Mouse (Mus musculus) ovary, postnatal 10 days (tissue): ENCODE measurements around the gene Dst.
"Not testable (repeated sequence)": the region's sequence is repeated elsewhere in the genome, so short reads cannot be mapped to it uniquely, and the experiment has no call there.

Experiments used
- DNase-seq: peaks from one replicate; pipeline ENCODE4 v3.0.0; 2022; ENCODE audit warnings: low spot score

Gene Dst

DNA sequence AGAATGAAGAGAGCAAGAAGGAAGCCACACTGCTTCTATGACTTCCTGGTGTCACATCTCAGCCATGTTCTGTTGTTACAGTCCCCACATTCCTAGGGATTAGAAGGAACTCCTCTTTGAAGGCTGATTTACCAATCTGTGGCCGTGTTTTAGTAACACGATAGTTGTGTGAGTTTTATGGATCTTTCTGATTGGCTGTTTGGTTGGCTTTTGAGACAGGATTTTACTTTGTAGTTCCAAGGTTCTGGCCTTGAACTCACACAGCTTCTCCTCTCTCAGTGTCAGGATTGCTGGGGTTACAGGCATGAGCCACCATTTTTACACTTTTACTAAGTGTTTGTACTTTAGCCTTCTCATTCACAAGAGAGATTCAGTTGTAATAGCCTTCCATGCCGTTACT lies 155.9 kb downstream of the Dst start:
- DNase-seq = no peak

DNA sequence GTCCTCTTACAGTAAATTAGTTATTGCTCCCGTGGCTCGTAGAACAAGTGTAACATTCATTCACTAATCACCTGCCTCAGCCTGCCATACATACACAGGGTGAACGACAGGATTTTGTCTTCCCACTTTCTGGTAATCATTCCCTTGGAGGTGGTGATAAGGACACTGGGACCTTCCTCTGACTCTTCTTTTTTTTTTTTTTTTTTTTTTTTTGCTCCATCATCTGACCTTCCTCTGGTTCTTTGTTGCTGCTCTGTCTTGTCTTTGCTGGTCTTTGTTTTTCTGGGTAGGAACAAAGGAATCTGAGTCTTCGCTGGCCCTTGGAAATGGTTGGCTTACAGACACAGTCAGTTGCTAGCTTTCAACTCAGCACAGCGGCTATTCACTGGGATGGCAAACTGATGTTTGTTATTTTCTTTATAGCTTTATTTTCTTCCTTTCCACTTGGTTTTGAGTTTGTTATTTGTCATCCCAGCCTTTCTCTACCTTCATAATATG lies 157.6 kb downstream of the Dst start:
- DNase-seq = no peak

DNA sequence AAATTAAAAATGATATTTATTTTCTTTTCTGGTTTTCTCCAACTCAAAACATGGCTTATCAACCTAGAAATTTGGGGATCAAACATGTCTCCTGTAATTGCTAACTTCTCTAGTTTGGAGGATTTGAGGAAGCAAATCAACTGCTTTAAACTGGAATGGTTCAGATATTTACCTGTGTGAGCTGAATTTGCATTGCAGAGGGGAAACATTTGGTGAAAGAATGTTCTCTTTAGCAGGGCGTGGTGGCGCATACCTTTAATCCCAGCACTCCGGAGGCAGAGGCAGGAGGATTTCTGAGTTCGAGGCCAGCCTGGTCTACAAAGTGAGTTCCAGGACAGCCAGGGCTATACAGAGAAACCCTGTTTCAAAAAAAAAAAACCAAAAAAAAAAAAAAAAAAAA lies 158.4 kb downstream of the Dst start:
- DNase-seq = not testable (repeated sequence)

DNA sequence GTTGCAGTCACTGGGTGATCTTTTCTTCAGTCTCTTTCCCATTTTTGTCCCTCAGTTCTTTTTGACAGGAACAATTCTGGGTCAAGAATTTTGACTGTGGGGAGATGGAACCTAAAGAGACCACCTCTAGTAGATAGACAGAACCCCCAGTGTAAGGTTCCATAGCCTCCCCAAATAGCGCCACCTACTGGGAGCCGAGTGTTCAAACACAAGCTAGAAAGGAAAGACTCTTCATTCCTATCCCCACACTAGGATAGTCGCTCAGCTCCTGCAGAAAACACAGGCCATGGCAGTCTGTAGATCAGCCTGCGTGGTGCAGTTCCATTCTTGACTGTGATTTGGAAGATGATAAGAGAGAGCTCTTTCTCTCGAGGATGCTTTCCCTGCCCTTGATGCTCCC lies 160.3 kb downstream of the Dst start:
- no peak for DNase-seq

DNA sequence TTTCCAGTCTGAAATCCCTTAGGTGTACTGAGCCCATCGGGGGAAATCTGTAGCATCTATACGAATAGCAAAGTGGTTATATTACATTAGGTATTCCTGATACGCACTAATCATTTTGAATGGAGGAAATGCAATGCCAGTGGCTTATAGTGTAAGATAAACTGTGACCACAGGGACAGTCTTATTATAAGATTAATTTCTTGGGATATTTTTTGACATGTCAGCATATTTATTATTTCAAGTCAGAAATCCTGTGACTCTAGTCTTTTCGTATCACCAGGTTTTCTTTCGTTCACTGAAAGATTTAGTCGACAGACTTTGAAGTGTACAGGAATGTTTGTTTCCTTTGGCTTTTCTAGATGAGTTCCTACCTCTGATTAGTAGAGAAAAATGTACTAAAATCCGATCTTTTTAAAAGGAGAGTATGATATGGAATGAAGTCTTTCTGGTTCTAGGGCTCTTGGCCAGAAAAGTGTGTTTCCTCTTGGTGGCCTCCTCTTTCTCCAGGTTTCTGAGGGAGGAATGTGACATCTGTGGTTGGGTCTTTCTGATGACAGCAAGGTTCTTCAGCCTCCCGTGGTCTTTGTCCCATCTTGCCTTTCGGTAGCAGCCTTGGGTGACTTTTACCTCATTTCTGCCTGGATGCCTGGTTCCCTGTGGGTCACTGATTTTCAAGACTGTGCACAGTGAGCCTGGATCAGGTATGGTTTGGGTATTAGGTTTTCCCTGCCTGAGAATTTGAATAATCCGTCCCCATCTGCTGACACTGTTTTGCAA lies 161.7 kb downstream of the Dst start:
- no peak for DNase-seq

DNA sequence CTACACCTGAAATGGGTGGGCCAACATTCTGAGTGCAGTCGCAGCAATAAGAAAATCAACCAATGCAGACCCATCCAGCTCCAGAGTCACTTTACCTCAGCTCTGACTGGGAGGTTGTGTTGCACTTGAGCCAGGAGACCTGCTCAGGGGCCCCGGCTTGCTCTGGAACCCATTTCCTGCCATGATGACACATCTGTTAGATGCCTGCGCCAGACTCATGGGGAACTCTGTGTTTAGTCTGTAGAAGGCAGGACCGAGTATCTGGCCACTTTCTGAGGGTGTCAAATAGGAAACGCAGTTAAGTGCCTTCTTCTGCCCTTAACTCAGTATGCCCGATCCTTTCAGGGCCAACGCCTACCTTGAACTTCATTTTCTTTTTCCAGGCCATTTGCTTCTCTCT lies 162.4 kb downstream of the Dst start:
- no peak for DNase-seq

DNA sequence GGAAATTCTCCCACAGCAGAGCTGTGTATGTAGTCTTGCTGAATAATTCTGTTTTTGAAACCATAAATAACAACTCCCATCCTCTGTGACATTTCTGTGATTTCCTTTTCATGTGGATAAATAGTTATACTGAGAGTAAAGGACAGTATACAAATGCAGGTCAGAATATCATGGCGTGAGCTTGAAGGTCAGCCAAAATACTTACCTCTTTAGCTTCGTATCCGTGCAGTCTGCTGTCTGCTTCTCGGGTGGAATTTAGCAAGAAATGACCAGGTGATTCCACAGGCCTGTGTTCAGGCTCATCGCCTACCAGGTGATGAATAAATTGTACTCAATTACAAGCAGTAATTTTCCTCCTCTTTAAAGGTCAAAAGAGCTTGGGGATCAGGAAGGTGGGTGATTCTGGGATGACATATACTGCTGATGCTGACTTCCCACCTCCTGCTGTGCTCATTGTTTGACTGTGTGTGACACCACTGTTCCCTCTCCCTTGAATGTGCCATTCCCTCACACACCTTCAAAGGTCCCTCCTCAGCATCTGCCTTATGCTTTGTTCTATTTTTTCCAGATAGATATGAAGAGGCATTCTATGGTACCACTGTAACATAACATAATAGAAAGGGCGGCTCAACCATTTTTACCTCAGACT lies 163.1 kb downstream of the Dst start:
- DNase-seq = no peak

DNA sequence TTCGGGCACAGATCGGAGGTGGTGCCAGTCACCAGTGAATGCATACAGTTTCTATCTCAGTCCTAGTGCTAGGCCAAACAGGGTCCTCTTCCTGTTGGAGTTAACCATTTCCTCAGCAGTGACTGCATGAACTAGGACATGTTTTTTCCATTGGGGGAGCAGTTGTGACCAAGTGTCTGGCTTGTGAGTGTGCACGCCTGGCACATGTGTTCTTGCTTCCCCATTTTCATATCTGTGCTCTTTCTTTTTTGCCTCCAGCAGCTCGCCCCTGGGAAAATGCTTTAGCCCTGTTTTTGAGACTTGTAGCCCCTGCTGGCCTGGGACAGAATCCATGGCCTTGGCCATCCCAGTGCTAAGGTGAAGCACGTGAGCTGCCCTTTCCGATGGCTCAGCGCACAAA lies 164.2 kb downstream of the Dst start:
- no peak for DNase-seq

DNA sequence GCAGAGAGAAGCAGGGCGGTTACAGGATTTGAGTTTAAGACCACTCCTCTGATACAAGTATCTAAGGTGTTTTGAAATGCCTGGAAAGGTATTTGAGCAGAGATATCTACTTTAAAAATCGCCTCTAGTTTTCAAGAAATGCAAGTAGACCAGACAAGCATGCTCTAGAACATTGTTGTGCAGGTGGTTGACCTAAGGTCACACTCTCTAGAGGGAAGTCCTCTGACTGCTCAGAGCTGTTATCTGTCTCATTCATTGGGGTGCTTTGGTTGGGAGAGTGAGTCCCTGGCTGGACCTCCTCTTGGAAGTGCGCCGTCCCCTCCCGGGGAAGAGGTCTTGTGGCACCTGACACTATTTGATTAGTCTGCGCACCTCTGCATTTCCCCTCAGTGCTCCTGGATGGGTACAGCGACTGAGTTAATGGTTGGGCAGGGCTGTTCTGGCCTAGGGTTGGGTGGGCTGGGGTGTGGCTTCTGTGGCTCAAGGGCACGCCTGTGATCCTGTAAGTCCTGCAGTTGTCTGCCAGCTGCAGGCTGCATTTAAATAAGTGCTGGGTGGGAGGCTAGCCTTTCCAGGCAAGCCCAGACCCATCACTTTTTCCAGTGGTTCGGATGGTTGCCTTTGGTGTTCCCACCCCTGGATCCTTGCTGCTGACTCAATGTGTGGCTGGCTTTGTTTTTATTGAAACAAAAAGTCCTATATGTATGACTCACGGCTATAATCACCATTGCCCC lies 165.6 kb downstream of the Dst start:
- no peak for DNase-seq

DNA sequence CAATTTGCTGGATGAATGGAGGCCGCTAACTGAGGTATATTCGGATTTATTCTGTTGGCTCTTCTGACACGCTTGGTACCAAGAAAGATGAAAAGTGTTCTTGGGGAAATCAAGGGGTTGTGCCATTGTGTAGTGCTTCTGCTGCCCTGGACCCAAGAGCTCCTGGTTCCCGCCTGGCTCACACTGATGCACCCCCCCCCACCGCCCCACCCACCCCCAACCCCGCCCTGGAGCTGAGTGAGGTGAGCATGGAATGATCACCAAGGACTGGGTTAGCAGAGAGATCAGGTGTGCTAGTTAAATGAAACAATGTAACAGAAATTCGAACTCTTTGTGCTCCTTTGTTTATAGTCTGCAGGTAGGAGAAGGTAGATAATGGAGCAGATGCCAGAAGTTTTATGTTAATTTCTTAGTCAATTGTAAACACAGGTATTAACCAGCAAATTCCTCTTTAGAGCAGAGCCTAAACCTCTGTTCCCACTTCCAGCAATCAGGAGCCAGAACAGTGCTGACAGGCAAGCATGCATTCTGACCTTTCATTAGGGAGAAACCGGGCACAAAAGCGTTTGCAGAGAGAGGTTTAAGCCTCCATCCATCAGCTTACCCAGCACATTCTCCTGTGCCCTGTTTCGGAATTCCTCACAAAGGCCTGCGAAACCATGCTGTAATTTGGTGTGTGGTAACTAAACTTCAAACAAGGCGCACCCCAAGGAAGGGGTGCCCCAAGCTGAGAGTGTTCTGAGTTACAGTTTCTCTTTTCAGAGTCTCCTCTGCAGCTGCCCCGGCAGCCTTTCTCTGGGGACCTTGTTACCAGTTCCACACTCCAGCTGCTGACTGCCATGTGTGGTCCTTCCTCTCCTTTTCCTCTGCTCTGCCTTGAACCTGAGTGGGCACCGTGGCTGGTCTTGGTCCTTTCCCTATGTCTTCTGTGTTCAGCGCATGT lies 166.5 kb downstream of the Dst start:
- DNase-seq = no peak

DNA sequence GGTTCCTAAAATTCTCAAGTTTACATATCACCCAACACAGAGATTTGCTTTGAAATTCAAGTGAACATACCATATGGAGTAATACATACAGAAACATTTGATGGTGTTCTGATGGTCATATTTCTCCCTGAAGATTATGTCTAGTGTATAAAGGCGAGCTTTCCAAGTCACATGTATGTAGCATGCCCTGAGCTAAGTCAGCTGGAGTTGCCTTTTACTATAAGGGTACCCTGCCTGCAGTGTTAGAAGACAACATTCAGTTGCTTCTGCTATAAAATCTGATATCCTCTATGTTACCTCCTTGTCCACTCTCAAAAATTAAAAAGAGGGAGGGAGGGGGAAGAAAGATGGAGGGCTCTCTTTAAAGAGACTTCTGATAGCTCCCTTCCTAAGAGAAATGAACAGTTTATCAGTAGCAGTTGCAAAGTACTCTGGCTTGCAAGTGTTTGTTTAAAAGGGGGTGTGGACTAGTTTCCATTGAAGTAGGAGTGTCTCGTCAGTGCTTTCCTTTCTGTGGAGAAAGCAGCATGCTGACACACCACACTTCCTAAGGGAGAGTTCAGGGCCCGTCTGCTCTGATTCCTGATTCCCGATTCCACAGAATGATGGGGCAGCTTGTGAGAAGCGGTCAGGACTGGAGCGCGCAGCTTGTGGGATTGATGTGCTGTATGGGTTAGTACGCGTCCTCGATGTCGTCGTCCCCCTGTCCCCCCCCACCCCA lies 168.8 kb downstream of the Dst start:
- DNase-seq = no peak

DNA sequence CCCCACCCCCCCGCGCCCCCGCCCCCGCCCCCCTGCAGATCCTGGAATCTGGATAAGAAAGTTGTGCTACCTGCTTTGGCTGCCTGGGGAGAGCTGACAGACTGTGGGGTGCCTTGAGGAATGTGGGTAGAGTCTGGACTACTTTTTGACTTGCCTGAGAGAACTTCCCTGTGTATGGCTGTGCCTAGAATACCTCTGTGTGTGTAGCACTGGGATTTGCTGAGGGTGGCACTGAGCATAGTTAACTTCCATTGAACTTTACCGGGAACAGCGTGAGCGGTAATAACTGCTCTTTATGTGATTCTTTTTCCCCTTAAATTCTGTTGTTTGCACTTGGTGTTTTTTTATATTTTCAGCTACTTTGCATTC lies 169.4 kb downstream of the Dst start:
- no peak for DNase-seq

DNA sequence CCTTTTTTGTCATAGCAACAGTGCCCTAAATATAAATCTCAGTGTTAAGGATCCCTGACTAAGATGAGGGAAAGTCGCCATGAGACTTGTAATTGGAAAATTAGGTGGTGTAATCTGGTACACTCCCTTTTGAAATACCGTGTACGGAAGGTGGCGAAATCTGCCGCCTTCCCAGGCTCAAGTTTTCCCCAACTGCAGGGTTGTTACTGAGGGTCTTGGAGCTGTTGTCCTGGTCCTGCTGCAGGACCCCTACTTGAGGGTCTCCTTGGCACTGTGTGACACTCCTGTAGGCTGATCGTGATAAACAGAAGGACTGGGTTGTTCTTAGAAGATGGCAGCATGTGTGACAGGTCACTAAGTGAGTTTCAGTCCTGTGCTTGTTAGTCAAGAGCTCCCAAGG lies 169.9 kb downstream of the Dst start:
- no peak for DNase-seq

DNA sequence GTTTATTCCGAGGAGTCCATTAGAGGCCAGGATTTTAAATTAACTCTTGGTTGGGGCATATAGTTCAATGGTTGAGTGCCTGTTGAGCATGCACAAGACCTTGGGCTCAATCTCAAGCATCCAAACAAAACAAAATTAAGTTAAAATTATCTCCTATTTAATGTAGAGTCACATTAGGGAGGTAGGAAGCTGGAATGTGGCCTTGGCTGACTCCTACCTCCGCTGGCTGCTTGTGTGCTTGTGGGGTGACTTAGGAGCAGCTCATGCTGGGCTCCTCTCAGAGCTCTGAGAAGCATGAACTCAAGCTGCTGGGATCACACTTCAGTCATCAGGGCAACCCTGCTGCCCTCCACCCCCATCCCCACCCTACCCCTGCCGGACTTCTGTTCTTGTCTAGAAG lies 181.0 kb downstream of the Dst start:
- DNase-seq = no peak

DNA sequence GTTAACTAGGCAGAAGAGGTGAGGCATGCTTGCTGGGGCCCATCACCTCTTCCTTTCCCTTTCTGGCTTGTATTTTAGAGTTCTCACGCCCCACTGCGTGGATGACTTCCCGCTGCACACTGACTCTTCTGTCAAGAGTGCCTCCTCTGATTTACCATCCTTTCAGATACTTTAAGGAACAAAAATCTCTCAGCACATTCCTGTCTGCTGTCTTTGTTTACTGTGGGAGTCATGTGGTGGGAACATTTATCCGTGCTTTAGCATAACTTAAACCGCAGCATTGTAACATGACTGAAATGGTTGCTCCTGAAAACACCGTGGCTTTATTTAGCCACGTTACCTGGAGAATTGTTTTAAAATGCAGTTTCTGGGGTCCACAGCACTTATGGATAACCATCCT lies 182.7 kb downstream of the Dst start:
- no peak for DNase-seq

DNA sequence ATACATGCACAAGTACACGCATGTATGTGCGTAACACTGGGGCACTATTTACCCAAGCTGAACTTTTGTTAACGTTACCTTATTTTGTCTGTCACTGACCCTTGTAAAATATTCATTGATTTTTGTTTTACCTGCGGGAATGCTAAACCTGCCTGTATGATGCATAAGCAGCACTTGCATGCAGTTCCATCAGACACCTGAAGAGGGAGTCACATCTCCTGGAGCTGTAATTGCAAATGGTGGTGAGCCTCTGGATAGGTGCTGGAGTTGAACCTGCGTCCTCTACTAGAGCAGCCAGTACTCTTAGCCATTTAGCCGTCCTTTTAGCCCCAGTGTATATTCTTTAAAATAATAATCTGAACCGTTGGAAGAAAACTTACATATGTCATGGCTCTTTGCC lies 185.6 kb downstream of the Dst start:
- DNase-seq = no peak

DNA sequence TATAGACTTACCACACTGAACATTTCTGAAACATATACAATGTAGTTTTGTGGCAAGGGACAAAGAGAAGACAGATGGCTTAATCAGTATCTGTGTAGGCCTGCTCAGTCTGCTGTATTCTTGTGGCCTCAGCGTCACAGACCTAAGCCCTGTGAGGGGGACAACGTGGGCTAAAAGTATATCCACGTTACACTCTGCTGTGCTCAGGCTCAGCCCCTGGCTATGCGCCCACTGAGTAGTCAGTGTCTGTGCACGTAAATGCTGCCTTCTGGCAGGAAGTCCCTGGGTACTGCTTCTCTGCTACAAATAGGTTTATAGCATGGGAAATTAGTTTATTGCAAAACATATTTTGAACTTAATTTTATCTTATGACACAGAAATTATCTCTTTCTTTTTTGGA lies 186.3 kb downstream of the Dst start:
- DNase-seq = no peak

DNA sequence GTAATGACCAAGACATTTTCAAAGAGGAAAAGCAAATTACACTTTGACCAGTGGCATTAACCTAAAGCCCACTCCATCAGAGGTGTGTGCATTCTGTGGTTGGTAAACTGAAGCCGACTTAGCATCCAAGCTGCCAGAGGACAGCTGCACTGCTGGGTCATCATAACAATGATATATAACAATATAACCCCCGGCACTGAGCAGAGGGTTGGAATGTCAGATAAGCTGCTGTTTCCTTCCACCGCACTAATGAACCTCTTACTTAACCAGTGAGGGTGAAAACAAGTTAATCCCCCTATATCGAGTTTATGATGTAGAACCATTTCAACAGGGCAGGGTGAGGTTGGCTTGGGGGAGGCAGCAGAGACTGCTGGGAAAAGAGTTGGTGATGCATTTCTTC lies 187.1 kb downstream of the Dst start:
- no peak for DNase-seq

DNA sequence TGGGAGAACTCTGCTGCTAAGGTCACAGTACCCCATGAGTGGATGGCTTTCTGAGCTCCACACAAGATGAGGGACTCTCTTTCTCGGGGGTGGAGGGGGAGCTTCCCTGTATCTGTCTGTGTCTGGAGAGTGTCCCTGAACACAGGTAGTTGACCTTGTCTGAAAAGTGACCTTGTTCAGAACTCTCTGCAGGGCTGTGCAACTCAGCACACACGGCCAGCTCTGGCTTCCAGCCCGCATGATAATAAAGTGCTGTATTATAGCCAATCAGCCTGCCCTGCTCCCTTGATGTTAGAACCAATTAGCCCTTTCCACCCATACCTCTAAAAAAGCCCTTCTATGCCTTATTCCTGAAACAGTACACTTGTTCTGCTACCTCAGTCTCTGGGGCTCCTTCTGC lies 188.9 kb downstream of the Dst start:
- no peak for DNase-seq

DNA sequence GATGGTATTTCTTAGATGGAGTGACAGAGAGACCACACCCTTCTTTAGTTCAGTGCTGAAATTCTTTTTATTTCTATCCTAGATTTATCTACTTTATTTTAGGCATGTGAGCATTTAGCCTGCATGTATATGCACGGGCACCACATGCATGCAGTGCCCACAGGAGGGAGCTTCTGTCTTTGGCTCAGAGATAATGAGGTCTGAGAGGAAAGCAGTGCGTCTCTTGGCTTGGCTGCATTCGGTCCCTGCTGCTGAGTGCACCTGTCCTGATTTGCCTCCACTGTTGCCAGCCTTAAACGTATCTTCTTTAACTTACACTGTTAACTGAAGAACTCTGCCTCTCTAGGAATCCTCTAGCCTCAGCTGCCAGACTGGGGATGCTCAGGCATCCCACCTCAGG lies 189.6 kb downstream of the Dst start:
- no peak for DNase-seq

DNA sequence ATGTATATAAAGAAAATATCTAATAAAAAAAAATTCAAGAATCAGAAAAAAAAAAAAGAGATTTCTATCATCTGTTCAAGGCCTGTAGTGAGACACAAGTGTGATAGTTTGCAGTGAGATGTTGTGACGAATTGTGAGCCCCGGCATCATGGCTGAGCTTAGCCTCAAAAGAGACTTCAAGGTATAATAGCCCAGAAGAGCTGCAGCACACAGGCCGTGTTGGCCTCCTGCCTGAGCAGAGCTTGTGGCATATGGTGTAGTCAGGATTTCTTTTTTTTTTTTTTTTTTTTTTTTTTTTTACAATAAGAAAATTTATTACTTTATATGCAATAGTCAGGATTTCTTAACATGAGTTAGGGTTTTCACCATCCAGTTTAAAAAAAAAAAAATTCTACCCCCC lies 191.4 kb downstream of the Dst start:
- no peak for DNase-seq
